Mouse (Mus musculus) intestine, embryonic 15.5 days (tissue): ENCODE data around the gene Grrp1. TPM values are rescaled to one million over a fixed set of nuclear protein-coding genes. Genes with fewer than 3 reads are reported as not detected.

Source experiments
- ATAC-seq: fragments of 200-750 bp; cut with Nextera tagmentation; 2 replicates; pipeline ENCODE4 v1.8.0; 2017; ENCODE audit warnings: moderate TSS enrichment, moderate library complexity
- H3K27ac ChIP-seq: fragments of 300-500 bp; sonication (generic); 2 replicates; pipeline ENCODE4 v1.5.1; 2015; ENCODE audit warnings: mild to moderate bottlenecking, inconsistent platforms
- H3K27me3 ChIP-seq: fragments of 300-500 bp; sonication (generic); replicated peaks from 2 replicates; pipeline ENCODE4 v1.6.1; 2015; ENCODE audit warnings: inconsistent platforms
- H3K36me3 ChIP-seq: fragments of 300-500 bp; sonication (generic); 2 replicates; pipeline ENCODE4 v1.6.1; 2015; ENCODE audit warnings: inconsistent platforms
- H3K4me1 ChIP-seq: fragments of 300-500 bp; sonication (generic); replicated peaks from 2 replicates; pipeline ENCODE4 v1.6.1; 2015; ENCODE audit warnings: inconsistent platforms
- H3K4me2 ChIP-seq: fragments of 300-500 bp; sonication (generic); replicated peaks from 2 replicates; pipeline ENCODE4 v1.6.1; 2015; ENCODE audit warnings: mild to moderate bottlenecking, inconsistent platforms
- H3K4me3 ChIP-seq: fragments of 300-500 bp; sonication (generic); replicated peaks from 2 replicates; pipeline ENCODE4 v1.5.1; 2015; ENCODE audit warnings: inconsistent platforms
- H3K9ac ChIP-seq: fragments of 300-500 bp; sonication (generic); 2 replicates; pipeline ENCODE4 v1.6.1; 2015; ENCODE audit warnings: inconsistent platforms
- H3K9me3 ChIP-seq: fragments of 300-500 bp; sonication (generic); 2 replicates; pipeline ENCODE4 v1.6.1; 2016; ENCODE audit warnings: inconsistent platforms
- WGBS: fragments of 180-500 bp; shearing (Covaris S2); methylation state at CpG from one replicate; pipeline ENCODE4 v1.1.7; 2015; 5-methylcytosine and 5-hydroxymethylcytosine counted together
- polyA plus RNA-seq: library from polyadenylated mRNA; unstranded; fragments of >200 nt; fragmentation: Nextera tagmentation; extraction: Ambion mirVana; gene quantifications from 2 replicates; pipeline ENCODE4 v1.2.1, GENCODE M21; 2015

The Grrp1 gene
- polyA plus RNA-seq, 1 experiment from 2014 or later, result 5.0 TPM

DNA sequence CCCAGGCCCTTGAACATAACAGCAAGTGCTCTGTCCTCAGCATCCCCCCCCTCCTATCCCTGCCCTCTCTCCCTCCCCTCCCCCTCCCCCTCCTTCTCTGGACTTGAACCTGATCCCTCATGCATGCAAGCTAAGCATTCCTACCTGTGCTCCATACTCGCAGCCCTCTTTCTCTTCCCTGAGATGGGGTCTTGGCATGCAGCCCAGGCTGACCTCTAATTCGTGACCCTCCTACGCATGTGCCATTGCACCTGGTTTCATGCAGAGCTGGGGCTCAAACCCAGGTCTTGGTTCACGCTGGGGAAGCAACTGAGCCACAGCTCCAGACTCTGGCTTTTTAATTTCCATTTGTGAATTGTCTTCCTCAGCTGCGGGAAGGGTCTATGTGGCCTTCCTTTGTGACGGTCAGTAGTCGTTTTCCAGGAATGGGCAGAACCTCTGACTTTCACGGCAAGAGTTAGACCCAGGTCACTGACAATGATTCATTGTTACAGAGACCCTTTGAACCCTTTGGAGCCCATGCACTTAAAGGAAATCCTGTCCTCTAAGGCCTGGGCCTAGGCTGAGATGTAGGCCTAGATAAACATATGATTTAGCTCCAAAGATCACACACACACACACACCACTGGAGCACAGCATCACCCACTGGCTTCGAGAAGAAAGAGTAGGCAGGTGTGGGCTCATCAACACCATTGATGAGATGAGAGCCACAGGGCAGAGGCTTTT is 12.1 kb upstream of the Grrp1 start:
- H3K27me3 ChIP-seq, result no peaks in the 10 kb centered on the region
- no peaks in the 10 kb centered on the region for H3K36me3 ChIP-seq
- no peak for ATAC-seq
- no peak overlapping the region for H3K9ac ChIP-seq
- H3K9me3 ChIP-seq, result no peaks in the 10 kb centered on the region
- no peaks in the 10 kb centered on the region for H3K4me1 ChIP-seq
- H3K4me2 ChIP-seq, result no peak overlapping the region
- H3K27ac ChIP-seq, result no peak overlapping the region
- H3K4me3 ChIP-seq, result no peak overlapping the region
- WGBS, result 58% methylated on average over 9 of the region's 9 CpGs

DNA sequence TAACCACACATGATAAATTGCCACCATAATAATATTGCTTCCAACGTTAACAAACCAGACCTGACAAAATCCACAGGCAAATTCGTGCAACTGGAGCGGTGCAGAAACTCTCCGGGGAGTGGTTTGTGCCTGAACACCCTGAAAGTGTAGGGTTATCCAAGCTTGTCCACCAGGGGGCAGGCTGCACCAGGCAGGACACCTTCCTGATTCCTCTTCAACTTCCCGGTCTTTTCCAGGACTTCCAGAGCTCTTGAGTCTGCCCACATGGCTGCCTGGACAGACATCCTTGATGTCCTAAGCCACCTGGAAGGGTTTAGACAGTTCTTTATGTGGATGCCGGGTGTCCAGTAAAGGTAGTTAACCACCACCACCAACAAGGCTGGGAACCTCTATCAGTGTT is 9.3 kb upstream of the Grrp1 start:
- Histone ChIP-seq H3K9ac (no peak overlapping the region), H3K9me3 (no peaks in the 10 kb centered on the region), H3K4me3 (no peak overlapping the region), H3K4me1 (no peaks in the 10 kb centered on the region), H3K36me3 (no peaks in the 10 kb centered on the region), H3K27ac (no peak overlapping the region), H3K27me3 (no peaks in the 10 kb centered on the region), H3K4me2 (no peak overlapping the region)
- 0 out of 2 replicates have a peak, but pooled peaks have one; percentile 20 for ATAC-seq
- WGBS, result 33% methylated on average over 6 of the region's 6 CpGs

DNA sequence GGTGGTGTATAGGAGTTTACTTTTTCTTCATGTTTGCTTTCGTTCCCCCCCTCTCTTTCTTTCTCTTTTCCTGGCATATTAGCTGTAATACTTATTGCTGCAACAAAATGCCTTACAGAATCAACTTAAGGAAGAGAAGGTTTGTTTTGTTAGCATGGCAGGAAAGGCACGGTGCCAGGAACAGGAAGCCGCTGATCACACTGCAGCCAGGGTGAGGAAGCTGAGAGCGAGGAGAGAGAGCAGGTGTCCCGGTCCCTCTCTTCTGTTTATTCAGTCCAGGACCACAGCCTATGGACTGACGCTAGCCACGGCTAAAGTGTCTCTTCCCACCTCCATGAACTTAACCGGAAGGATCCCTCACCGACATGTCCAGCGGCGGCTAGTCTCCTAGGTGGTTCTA is 4.4 kb upstream of the Grrp1 start:
- no peak overlapping the region for H3K27ac ChIP-seq

DNA sequence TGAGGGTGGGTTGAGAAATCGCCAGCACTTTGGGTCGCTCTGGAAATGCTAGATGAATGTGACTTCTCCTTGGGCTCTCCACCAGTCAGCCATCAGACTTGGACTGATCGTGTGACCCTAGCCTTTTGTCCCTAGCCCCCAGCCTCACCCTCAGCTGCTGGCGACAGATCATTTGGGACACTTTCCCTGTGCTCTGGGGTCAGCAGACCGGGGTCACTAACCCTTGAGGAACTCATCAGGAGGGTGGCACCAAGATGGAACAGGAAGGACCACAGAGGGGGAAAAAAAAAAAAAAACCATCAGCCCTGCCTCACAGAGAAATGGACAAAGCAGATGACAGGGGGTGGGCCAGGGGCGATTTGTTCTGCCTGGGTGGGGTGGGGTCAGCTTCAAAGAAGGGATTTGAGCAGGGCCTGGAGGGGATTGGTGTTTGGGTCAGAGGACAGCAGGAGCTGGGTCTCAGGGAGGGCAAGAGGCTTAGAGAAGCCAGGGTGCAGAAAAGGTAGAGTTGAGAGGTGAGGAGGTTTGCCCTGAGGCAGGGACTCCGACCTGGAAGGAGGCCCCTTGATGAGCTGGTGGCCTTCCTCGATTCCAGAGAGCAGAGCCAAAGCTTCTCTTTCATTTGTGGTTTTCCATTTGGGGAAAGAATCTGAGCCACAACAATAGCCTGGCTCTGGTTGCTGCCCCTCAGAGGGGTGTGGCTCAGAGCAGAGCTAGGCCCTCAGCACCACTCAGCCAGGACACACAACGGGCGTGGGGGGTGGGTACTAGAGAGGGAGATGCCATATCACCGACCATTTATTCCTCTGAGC is 3.5 kb upstream of the Grrp1 start:
- peaks cover 25% of the 10 kb centered on the region; the same call in 1 of the 2 replicates for H3K4me1 ChIP-seq
- H3K36me3 ChIP-seq, result no peaks in the 10 kb centered on the region
- 41% methylated on average over 11 of the region's 11 CpGs for WGBS

More for the DNA sequence above, 4.4 kb upstream of the Grrp1 start:
- no peak overlapping the region for H3K9ac ChIP-seq
- WGBS, result 50% methylated on average over 11 of the region's 11 CpGs
- no peaks in the 10 kb centered on the region for H3K36me3 ChIP-seq
- no peak overlapping the region for H3K4me3 ChIP-seq
- no peak for ATAC-seq
- peaks cover 25% of the 10 kb centered on the region; the same call in 1 of the 2 replicates for H3K4me1 ChIP-seq
- H3K4me2 ChIP-seq, result no peak overlapping the region
- no peaks in the 10 kb centered on the region for H3K9me3 ChIP-seq
- peaks cover 7% of the 10 kb centered on the region for H3K27me3 ChIP-seq

DNA sequence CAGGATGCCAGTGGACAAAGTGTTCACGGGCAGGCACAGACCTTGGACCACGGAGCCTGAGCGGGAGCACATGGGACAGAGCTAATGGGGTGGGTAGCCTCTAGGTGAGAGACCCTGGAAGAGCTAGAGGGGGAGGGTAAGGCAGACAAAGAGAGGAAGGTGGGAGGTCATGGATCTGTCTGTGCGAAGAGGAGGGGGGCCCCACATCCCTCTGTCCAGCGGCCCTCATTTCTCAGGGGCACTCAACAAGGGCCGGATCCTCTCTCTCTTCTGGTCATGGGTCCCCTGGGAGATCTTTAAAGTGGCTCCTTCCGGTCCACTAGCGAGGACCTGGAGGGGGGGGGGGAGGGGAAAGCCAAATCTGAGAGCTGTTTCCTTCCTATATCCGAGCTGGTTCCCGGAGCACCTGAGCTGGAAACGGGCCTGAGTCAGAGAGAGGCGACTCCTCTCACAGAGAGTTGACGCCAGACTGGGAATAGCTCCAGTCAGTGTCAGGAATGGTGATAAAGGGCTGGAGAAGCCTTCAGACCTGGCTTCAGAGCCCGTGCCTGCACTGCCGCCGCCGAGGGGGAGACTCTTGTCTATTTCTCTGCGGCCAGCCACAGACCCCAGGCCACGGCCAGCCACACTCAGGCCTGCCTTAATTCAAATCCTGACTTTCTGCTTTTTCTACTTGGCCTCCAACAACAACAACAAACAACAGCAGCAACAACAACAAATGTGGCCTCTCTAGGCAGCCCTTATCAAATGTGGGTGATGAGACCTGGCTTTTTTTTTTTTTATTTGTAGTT is 2.7 kb upstream of the Grrp1 start:
- Histone ChIP-seq H3K9ac (no peak overlapping the region), H3K9me3 (no peaks in the 10 kb centered on the region), H3K27me3 (peaks cover 24% of the 10 kb centered on the region), H3K27ac (0 out of 2 replicates have a peak overlapping the region, but pooled peaks have one; percentile 36), H3K4me3 (no peak overlapping the region), H3K36me3 (no peaks in the 10 kb centered on the region), H3K4me1 (peaks cover 33% of the 10 kb centered on the region), H3K4me2 (0 out of 2 replicates have a peak overlapping the region, but pooled peaks have one; percentile 24)
- ATAC-seq, result peak; percentile 21; the same call in 1 of the 2 replicates
- WGBS, result 21% methylated on average over 18 of the region's 19 CpGs

More for the DNA sequence above, 3.5 kb upstream of the Grrp1 start:
- Histone ChIP-seq H3K27me3 (peaks cover 16% of the 10 kb centered on the region), H3K9me3 (no peaks in the 10 kb centered on the region), H3K27ac (no peak overlapping the region), H3K4me2 (no peak overlapping the region), H3K9ac (no peak overlapping the region), H3K4me3 (no peak overlapping the region)
- ATAC-seq, result no peak

DNA sequence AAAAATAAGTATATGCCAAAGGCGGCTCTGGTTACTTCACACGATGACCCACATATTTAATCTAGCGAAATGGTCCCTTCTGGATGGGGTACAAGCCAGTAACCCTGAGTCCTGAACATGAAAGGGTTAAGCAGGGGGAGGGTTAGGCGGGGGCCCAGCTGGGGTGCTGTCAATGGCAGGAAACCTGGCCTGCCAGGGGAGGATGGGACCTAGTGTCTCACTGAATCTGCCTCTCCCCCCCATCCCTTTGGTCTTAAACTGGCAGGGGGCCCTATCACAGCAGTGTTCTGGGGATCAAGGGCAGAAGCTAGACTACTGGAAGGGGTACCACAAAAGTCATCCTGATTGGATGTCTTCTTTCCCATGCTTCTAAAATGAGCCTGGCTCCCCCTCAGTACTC is 1.9 kb upstream of the Grrp1 start:
- Histone ChIP-seq H3K27ac (no peak overlapping the region), H3K4me1 (peaks cover 40% of the 10 kb centered on the region), H3K27me3 (peaks cover 31% of the 10 kb centered on the region), H3K4me3 (no peak overlapping the region), H3K9ac (no peak overlapping the region), H3K36me3 (no peaks in the 10 kb centered on the region), H3K4me2 (no peak overlapping the region), H3K9me3 (no peaks in the 10 kb centered on the region)
- WGBS, result 25% methylated on average over 4 of the region's 4 CpGs
- no peak for ATAC-seq

DNA sequence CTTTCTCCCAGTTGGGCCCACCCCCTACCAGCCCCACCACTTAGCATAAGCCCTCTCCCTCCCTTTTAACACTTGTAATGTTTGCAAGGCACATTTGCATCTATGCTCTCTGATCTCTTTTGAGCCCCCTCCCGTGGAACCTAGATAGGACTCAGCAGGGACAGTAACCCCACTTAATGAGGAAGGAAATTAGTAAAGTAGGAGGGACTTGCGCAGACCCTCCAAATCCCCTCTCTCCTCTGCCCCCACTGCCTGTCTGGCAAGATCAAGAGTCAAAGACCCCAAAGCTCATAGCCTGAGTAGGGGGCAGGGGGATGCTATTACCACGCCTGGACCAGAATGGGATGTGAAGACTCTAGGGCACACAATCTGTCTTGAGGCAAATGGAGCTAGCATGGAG is 929 bp upstream of the Grrp1 start:
- Histone ChIP-seq H3K9ac (no peak overlapping the region), H3K9me3 (no peaks in the 10 kb centered on the region), H3K27ac (no peak overlapping the region), H3K4me2 (no peak overlapping the region), H3K36me3 (no peaks in the 10 kb centered on the region), H3K4me3 (no peak overlapping the region), H3K27me3 (peaks cover 40% of the 10 kb centered on the region), H3K4me1 (peaks cover 50% of the 10 kb centered on the region)
- ATAC-seq, result no peak
- 48% methylated on average over 3 of the region's 3 CpGs for WGBS

DNA sequence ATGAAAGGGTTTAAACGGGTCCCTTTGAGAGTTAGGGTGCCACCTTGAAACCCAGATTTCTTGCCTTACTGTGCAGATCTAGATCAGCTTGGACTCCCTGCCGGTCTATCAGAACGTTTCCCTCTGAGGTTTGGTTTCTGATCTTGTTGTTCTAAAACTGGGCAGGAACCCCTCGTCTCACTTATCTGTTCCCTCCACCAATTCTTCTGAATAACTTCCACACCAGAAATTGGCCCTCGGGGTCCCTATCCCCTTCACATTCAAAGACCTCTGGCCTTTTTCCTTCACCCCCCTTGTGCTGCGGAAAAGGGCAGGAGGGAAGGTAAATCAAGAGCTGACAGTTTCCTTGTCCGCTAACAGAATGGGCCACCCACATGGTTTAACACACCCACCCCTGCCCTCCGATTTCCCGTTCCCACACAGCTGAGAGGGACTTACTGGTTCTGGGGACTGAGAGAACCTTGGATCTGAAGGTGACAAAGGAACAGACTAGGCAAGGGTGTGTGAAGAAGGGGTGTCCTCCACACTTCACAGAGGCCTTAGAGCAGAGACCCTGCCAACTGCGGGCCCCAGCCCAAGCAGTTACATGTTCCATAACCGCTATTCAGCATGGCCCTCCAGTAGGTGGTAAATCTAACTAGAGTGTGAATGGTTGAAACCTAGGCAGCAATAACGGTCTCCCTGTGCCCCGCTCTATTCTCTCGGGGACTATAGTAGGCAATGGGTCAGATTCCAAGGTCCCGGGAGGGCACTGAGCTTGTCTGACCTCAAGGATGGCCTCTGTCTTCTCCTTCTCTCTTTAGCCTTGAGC is 790 bp downstream of the Grrp1 start:
- H3K4me1 ChIP-seq, result peaks cover 54% of the 10 kb centered on the region
- WGBS, result 21% methylated on average over 15 of the region's 15 CpGs

DNA sequence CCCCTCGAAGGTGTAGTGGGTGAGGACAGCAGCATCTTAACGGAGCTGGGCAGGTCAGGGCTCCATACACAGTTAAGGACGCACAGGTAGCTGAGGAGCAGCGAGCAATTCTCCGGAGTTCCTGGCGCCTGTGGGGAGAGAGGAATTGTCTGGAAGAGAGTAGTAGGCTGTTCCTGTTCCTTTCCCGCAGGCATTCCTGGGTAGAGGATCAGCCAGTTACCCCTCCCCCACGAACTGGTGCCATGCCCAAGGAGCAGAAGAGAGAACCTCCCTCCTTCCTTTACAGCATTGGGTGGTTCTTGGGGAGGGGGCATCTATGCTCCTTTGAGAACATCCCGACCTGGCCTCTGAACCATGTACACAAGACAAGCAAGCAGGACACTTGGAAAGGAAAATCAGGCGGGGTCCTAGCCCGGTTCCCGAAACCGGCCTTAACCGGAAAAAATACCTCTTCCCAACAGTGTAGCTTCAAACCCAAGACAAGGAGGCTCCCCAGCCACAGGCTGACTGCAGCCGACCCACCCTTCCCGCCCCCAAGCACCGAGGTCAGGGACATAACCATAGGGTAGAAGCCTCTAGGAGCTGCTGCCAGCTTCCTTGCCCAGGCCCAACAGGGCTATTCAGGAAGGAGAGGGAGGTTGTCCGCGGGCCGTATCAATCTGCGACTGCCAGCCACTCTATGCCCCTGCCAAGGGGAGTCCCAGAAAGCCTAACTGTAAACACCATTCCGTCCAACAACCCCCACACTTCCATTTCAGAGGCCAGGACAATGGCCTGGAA is 1.6 kb downstream of the Grrp1 start:
- H3K9ac ChIP-seq, result peak overlapping the region; percentile 34
- 16% methylated on average over 22 of the region's 22 CpGs for WGBS

More for the DNA sequence above, 790 bp downstream of the Grrp1 start:
- no peak for ATAC-seq
- Histone ChIP-seq H3K27ac (no peak overlapping the region), H3K4me3 (peak overlapping the region; percentile 50), H3K4me2 (peak overlapping the region; percentile 98), H3K9me3 (no peaks in the 10 kb centered on the region), H3K9ac (peak overlapping the region; percentile 21; the same call in 1 of the 2 replicates), H3K36me3 (no peaks in the 10 kb centered on the region), H3K27me3 (peaks cover 52% of the 10 kb centered on the region)

DNA sequence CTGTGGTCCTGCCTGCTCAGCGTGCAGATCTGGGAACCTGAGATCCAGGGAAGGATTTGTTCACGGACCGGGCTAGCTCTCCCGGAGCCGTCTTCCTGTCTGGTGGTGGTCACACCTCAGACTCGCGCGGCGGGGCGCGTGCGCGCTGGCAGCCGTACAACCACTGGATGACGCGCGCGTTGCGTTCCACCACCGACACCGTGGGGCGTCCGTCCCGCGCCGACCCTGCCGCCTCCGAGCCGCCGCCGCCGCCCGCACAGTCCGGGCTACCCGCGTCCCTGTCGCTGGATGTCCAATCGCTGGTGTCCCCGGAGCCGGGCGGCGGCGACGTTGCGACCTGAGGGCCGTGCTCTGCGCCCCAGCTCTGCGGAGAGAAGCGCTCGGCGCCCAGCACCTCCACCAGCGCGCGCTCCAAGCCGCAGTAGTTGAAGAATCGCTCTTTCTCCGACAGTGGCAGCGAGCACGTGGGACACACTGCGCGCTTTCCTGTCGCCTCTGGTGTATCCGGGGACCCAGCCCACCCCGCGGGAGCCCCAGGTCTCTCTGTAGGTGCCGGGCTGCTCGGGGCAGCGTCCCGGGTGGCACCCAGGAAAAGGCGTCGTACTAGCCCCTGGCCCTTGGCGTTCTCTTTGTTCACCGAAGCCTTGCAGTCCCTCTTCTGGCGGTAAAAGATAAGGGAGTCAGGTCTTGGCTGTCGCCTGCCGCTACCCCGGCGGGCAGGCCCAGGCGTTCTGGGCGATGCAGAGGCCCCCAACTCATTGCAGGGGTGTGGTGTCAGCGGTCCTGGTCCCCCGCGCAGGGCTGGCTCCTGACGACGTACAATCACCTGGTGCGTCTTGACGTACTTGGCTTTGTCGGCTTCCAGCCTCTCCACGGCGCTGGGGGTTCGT is 2.4 kb downstream of the Grrp1 start:
- Histone ChIP-seq H3K9ac (peak overlapping the region; percentile 34), H3K9me3 (no peaks in the 10 kb centered on the region), H3K27ac (no peak overlapping the region), H3K27me3 (peaks cover 59% of the 10 kb centered on the region), H3K4me3 (peak overlapping the region; percentile 50), H3K4me2 (peak overlapping the region; percentile 98), H3K4me1 (peaks cover 48% of the 10 kb centered on the region), H3K36me3 (no peaks in the 10 kb centered on the region)
- ATAC-seq, result 0 out of 2 replicates have a peak, but pooled peaks have one; percentile 18
- 2% methylated on average over 91 of the region's 91 CpGs for WGBS

More for the DNA sequence above, 1.6 kb downstream of the Grrp1 start:
- no peaks in the 10 kb centered on the region for H3K9me3 ChIP-seq
- H3K4me3 ChIP-seq, result peak overlapping the region; percentile 50
- H3K36me3 ChIP-seq, result no peaks in the 10 kb centered on the region
- H3K4me2 ChIP-seq, result peak overlapping the region; percentile 98
- H3K27me3 ChIP-seq, result peaks cover 59% of the 10 kb centered on the region
- peaks cover 51% of the 10 kb centered on the region for H3K4me1 ChIP-seq
- ATAC-seq, result no peak
- no peak overlapping the region for H3K27ac ChIP-seq
